Mouse (Mus musculus) CH12.LX (cell line): ENCODE results near the gene Anxa1.

Experiments used
- BHLHE40 ChIP-seq: IDR thresholded peaks from 2 replicates; pipeline ENCODE4 v1.6.1; 2011; ENCODE audit warnings: mild to moderate bottlenecking, low read depth, low read length, improper control_type of control experiment
- CTCF ChIP-seq, 2 experiments: IDR thresholded peaks in 1 of 2; conservative IDR thresholded peaks in 1 of 2; 2 replicates each; pipeline ENCODE4 v1.5.1; 2011 to 2012; ENCODE audit warnings: low read depth in 2 of 2, low read length in 2 of 2, improper control_type of control experiment in 1 of 2, inconsistent platforms in 1 of 2, mild to moderate bottlenecking in 1 of 2, moderate library complexity in 1 of 2
- HCFC1 ChIP-seq: IDR thresholded peaks from 2 replicates; pipeline ENCODE4 v1.6.1; 2012; ENCODE audit warnings: low read depth, mild to moderate bottlenecking, inconsistent platforms, low read length, improper control_type of control experiment
- MAFK ChIP-seq: IDR thresholded peaks from 2 replicates; pipeline ENCODE4 v1.6.1; 2011; ENCODE audit warnings: low read length, improper control_type of control experiment; ENCODE audit not compliant: insufficient replicate concordance
- MAX ChIP-seq: IDR thresholded peaks from 2 replicates; pipeline ENCODE4 v1.6.1; 2011; ENCODE audit warnings: low read length, improper control_type of control experiment
- MYC ChIP-seq: IDR thresholded peaks from 2 replicates; pipeline ENCODE4 v1.6.1; 2011; ENCODE audit warnings: low read depth, mild to moderate bottlenecking, improper control_type of control experiment, low read length
- POLR2A ChIP-seq: IDR thresholded peaks from 2 replicates; pipeline ENCODE4 v1.6.1; 2011; ENCODE audit warnings: low read depth, mild to moderate bottlenecking, improper control_type of control experiment, low read length
- RCOR1 ChIP-seq: conservative IDR thresholded peaks from 2 replicates; pipeline ENCODE4 v1.6.1; 2012; ENCODE audit warnings: low read depth, mild to moderate bottlenecking, inconsistent platforms, low read length, improper control_type of control experiment
- SMC3 ChIP-seq: IDR thresholded peaks from 2 replicates; pipeline ENCODE4 v1.6.1; 2011; ENCODE audit warnings: low read depth, low read length, improper control_type of control experiment
- TCF12 ChIP-seq: IDR thresholded peaks from 2 replicates; pipeline ENCODE4 v1.6.1; 2014; ENCODE audit warnings: low read depth, mild to moderate bottlenecking, inconsistent platforms, low read length, improper control_type of control experiment
- ZC3H11A ChIP-seq: IDR thresholded peaks from 2 replicates; pipeline ENCODE4 v1.6.1; 2012; ENCODE audit warnings: low read depth, mild to moderate bottlenecking, inconsistent platforms, low read length, improper control_type of control experiment

GRCm38 (mm10) chr19:20426443-20427161, 35.9 kb upstream of the Anxa1 start:
- no peak for TF ChIP-seq SMC3
- TF ChIP-seq RCOR1, result no peak
- TF ChIP-seq MYC, result no peak
- TF ChIP-seq CTCF (conservative IDR thresholded peaks at IDR 0.05 in 1 of 2, IDR thresholded peaks at IDR 0.05 in 1 of 2; ENCODE audit: low read depth in 2 of 2, low read length in 2 of 2), result no peak
- no peak for TF ChIP-seq MAFK
- TF ChIP-seq BHLHE40, result no peak
- no peak for TF ChIP-seq MAX
- TF ChIP-seq HCFC1, result no peak
- TF ChIP-seq TCF12, result no peak
- TF ChIP-seq POLR2A, result no peak
- no peak for TF ChIP-seq ZC3H11A
